Mouse (Mus musculus): ENCODE results near the gene Ankdd1a. TPM values are rescaled to one million over a fixed set of nuclear protein-coding genes. Genes with fewer than 3 reads are reported as not detected.
A peak's percentile ranks its signal among the peaks of the same experiment; 100 is the strongest.

Gene Ankdd1a
- total RNA-seq, 2 experiments from 2014 or later: 2.9 to 3.5 TPM

- peak in 1 of 2 experiments; percentile 22 for DNase-seq
These were observed 21.4 kb upstream of the Ankdd1a start for GRCm38 (mm10) chr9:65541126-65542068.

GRCm38 (mm10) chr9:65539697-65540096, 19.7 kb upstream of the Ankdd1a start:
- DNase-seq: no peak

- DNase-seq: no peak
These were observed 18.1 kb upstream of the Ankdd1a start for GRCm38 (mm10) chr9:65537901-65538630.

GRCm38 (mm10) chr9:65536491-65536890, 16.5 kb upstream of the Ankdd1a start:
- DNase-seq: no peak

- no peak for DNase-seq
These were observed 15.9 kb upstream of the Ankdd1a start for GRCm38 (mm10) chr9:65535789-65536469.

- no peak for DNase-seq
These were observed 15.3 kb upstream of the Ankdd1a start for GRCm38 (mm10) chr9:65535191-65535722.

- DNase-seq: no peak
These were observed 14.1 kb upstream of the Ankdd1a start for GRCm38 (mm10) chr9:65534111-65534510.

- no peak for DNase-seq
These were observed 13.0 kb upstream of the Ankdd1a start for GRCm38 (mm10) chr9:65532986-65533385.

GRCm38 (mm10) chr9:65531283-65531682, 11.3 kb upstream of the Ankdd1a start:
- DNase-seq: no peak

- DNase-seq: no peak
These were observed 9.7 kb upstream of the Ankdd1a start for GRCm38 (mm10) chr9:65529659-65530058.

- no peak for DNase-seq
These were observed 8.5 kb upstream of the Ankdd1a start for GRCm38 (mm10) chr9:65528417-65529038.

- no peak for DNase-seq
These were observed 5.6 kb upstream of the Ankdd1a start for GRCm38 (mm10) chr9:65525445-65526195.

GRCm38 (mm10) chr9:65523611-65524364, 3.8 kb upstream of the Ankdd1a start:
- peak; percentile 74 to 80 for DNase-seq

GRCm38 (mm10) chr9:65520505-65520876, 498 bp upstream of the Ankdd1a start:
- peak; percentile 37 to 39 for DNase-seq

- DNase-seq: no peak
These were observed 5.1 kb downstream of the Ankdd1a start for GRCm38 (mm10) chr9:65514851-65515261.

- DNase-seq: no peak
These were observed 5.6 kb downstream of the Ankdd1a start for GRCm38 (mm10) chr9:65514431-65514830.

- no peak for DNase-seq
These were observed 7.5 kb downstream of the Ankdd1a start for GRCm38 (mm10) chr9:65512520-65512919.

GRCm38 (mm10) chr9:65508449-65508848, 11.5 kb downstream of the Ankdd1a start:
- no peak for DNase-seq

- no peak for DNase-seq
These were observed 17.1 kb downstream of the Ankdd1a start for GRCm38 (mm10) chr9:65502721-65503505.

GRCm38 (mm10) chr9:65502146-65502545, 17.8 kb downstream of the Ankdd1a start:
- no peak for DNase-seq

All from layer of hippocampus, postnatal 36 days (tissue).